Mouse (Mus musculus): ENCODE data around the gene Ntm.

DNA sequence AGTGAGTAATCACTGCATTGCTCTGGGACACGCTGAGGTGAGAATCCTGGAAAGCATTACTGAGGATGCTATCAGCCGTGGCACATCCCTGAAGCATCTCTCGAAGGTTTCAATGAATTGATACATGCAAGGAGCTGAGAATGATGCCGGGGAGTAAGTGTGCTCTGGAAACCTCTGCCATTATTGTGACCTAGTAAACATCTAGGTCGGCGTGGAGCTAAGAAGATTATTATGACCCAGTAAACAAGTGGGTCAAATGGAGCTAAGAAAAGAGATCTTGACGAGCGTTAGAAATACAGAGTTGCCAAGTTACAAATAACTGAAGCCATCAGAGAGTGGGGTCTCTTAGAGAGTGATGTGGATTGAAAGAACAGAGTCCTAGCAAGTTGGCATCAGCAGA lies 325.6 kb downstream of the Ntm start:
- TF ChIP-seq CTCF (IDR thresholded peaks at IDR 0.05; ENCODE audit: control insufficient read depth, insufficient read depth, insufficient replicate concordance, low read depth, low read length) (no peak), POLR2A (IDR thresholded peaks at IDR 0.05; ENCODE audit: control insufficient read depth, low read depth, low read length) (no peak)
